Mouse (Mus musculus) embryonic facial prominence, embryonic 13.5 days (tissue): Measurements from ENCODE around the gene Cfap97d1. TPM values are rescaled to one million over a fixed set of nuclear protein-coding genes. Genes with fewer than 3 reads are reported as not detected.
A peak's percentile ranks its signal among the peaks of the same experiment; 100 is the strongest.

Experiments
- ATAC-seq: fragments of 200-750 bp; cut with Nextera tagmentation; 2 replicates; pipeline ENCODE4 v1.8.0; 2017; ENCODE audit warnings: low read depth; ENCODE audit not compliant: insufficient number of reproducible peaks, insufficient read depth, low FRiP score, low TSS enrichment
- H3K27ac ChIP-seq: fragments of 300-500 bp; sonication (generic); 2 replicates; pipeline ENCODE4 v1.5.1; 2015; ENCODE audit warnings: moderate library complexity, mild to moderate bottlenecking, inconsistent platforms
- H3K27me3 ChIP-seq: fragments of 300-500 bp; sonication (generic); 2 replicates; pipeline ENCODE4 v1.6.1; 2015; ENCODE audit warnings: mild to moderate bottlenecking, inconsistent platforms
- H3K36me3 ChIP-seq: fragments of 300-500 bp; sonication (generic); 2 replicates; pipeline ENCODE4 v1.6.1; 2015; ENCODE audit warnings: mild to moderate bottlenecking, inconsistent platforms
- H3K4me1 ChIP-seq: fragments of 300-500 bp; sonication (generic); 2 replicates; pipeline ENCODE4 v1.6.1; 2015; ENCODE audit warnings: inconsistent platforms
- H3K4me2 ChIP-seq: fragments of 300-500 bp; sonication (generic); 2 replicates; pipeline ENCODE4 v1.6.1; 2015; ENCODE audit warnings: moderate library complexity, mild to moderate bottlenecking, inconsistent platforms
- H3K4me3 ChIP-seq: fragments of 300-500 bp; sonication (generic); 2 replicates; pipeline ENCODE4 v1.5.1; 2015; ENCODE audit warnings: mild to moderate bottlenecking, inconsistent platforms
- H3K9ac ChIP-seq: fragments of 300-500 bp; sonication (generic); 2 replicates; pipeline ENCODE4 v1.6.1; 2015; ENCODE audit warnings: mild to moderate bottlenecking, inconsistent platforms
- H3K9me3 ChIP-seq: fragments of 300-500 bp; sonication (generic); 2 replicates; pipeline ENCODE4 v1.6.1; 2016; ENCODE audit warnings: inconsistent platforms
- WGBS: fragments of 180-500 bp; shearing (Covaris S2); methylation state at CpG from one replicate; pipeline ENCODE4 v1.1.7; 2015; ENCODE audit warnings: mixed read lengths; 5-methylcytosine and 5-hydroxymethylcytosine counted together
- polyA plus RNA-seq: library from polyadenylated mRNA; unstranded; fragments of >200 nt; fragmentation: Nextera tagmentation; extraction: Ambion mirVana; gene quantifications from 2 replicates; pipeline ENCODE4 v1.2.1, GENCODE M21; 2015

Gene Cfap97d1
- polyA plus RNA-seq, 1 experiment from 2014 or later, result not detected

DNA sequence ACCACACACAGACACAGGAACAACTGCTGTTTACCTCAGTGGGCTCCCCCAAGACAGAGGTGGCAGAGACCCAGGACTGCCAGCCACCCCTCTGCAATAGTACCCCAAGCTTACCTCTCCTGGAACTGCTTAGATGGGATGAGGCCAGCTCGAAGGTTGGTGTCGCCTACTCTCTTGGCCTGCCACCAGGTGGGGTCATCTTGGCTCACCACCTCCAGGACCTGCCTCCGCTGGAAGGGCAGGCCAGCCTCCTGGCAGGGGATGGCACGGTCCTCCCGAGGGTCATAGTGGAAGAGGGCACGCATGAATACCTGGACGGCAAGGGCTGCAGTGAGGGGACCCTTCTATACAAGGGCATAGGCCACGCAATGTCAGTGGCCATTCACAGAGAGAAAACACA lies 29.1 kb downstream of the Cfap97d1 start:
- H3K4me3 ChIP-seq, result no peak overlapping the region
- H3K9ac ChIP-seq, result no peak overlapping the region
- H3K36me3 ChIP-seq, result peaks cover 12% of the 10 kb centered on the region; the same call in 1 of the 2 replicates
- WGBS, result 84% methylated on average over 8 of the region's 8 CpGs
- no peaks in the 10 kb centered on the region for H3K27me3 ChIP-seq
- H3K4me1 ChIP-seq, result no peaks in the 10 kb centered on the region
- no peak for ATAC-seq
- H3K27ac ChIP-seq, result no peak overlapping the region
- no peaks in the 10 kb centered on the region for H3K9me3 ChIP-seq
- H3K4me2 ChIP-seq, result no peak overlapping the region

DNA sequence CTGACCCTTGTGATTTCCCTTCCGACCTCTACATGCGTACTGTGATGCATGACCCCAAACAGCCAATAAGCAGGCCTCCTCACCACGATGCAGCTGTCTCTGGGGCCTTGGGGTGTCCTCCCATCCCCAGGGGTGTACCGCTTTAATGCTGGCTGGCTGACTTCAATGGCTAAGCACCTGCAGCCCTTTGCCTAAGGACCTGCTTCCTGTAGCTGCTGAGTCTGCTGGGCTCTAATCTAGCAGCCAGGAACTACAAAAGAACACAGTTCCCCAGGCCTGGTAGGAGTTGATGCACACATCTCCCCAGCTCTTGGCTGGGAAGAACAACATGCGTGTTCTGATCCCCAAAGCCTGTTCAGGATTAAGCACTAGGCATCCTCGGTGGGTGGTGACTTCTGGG lies 31.4 kb downstream of the Cfap97d1 start:
- Histone ChIP-seq H3K9ac (no peak overlapping the region), H3K4me2 (no peak overlapping the region), H3K36me3 (peaks cover 9% of the 10 kb centered on the region; the same call in 1 of the 2 replicates), H3K4me3 (no peak overlapping the region), H3K9me3 (no peaks in the 10 kb centered on the region), H3K27ac (no peak overlapping the region), H3K27me3 (no peaks in the 10 kb centered on the region), H3K4me1 (no peaks in the 10 kb centered on the region)
- ATAC-seq, result no peak
- 56% methylated on average over 6 of the region's 6 CpGs for WGBS

DNA sequence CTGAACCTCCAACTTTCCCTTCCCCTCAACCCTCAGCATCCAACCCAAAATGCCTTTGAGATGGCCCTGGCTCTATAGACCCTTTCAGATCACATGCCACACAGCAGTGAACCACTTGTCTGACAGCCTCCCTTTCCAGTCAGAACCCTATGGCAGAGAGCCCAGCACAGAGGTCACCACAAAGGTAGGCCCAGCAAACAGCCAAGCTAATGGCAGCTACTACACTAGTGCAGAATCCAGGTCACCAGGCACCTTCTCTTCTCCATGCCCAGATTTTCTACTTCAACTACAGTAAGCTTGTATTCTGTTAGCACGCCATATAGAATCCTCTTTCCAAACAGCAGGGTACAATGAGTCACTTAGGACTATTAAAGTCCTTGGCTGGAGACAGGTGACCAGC lies 32.1 kb downstream of the Cfap97d1 start:
- no peak overlapping the region for H3K4me2 ChIP-seq
- 92% methylated on average over 1 of the region's 1 CpGs for WGBS
- ATAC-seq, result no peak
- no peaks in the 10 kb centered on the region for H3K27me3 ChIP-seq
- H3K27ac ChIP-seq, result no peak overlapping the region
- peaks cover under 1% of the 10 kb centered on the region; the same call in 1 of the 2 replicates for H3K4me1 ChIP-seq
- H3K4me3 ChIP-seq, result no peak overlapping the region
- H3K36me3 ChIP-seq, result peaks cover 5% of the 10 kb centered on the region; the same call in 1 of the 2 replicates
- no peaks in the 10 kb centered on the region for H3K9me3 ChIP-seq
- no peak overlapping the region for H3K9ac ChIP-seq

DNA sequence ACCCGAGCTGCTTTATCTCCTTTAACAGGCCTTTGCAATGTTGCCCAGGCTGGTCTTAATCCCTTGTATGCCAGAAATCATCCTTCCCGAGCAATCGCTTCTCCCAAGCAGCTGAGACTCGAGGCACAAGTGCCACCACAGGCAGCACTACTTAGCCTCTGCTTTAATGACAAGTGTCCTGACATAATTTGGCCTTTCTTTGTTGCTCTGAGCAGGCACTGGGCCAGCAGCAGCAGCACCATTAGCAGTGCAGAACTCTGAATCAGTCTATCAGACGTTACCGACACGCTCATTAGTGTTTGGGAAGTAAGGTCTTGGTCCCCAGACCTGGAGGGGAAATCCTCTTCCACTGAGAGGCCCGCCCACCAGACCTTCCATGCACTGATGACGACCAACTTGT lies 35.7 kb downstream of the Cfap97d1 start:
- Histone ChIP-seq H3K4me2 (no peak overlapping the region), H3K27ac (no peak overlapping the region), H3K4me3 (no peak overlapping the region), H3K4me1 (peaks cover 4% of the 10 kb centered on the region; the same call in 1 of the 2 replicates), H3K27me3 (no peaks in the 10 kb centered on the region), H3K9me3 (no peaks in the 10 kb centered on the region), H3K36me3 (0 out of 2 replicates have a peak, but pooled peaks cover 3% of the 10 kb centered on the region), H3K9ac (no peak overlapping the region)
- 74% methylated on average over 9 of the region's 9 CpGs for WGBS
- no peak for ATAC-seq

DNA sequence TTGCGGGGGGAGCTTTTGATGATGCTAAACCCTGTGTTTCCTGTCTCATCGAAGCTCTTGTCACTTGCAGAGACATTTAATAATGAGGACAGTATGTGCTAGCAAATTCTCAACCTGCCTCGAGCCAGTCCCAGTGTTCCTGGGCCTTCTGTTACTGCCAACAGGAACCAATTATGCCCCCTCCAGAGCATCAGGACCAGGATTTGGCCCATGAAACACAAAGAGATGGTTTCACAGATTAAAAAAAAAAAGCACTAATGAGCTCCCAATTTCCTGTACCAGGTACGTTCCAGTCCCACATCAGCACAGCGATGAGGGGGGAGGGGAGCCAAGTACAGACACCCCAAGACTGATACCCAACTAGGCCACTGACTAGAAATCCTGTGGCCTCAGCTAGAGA lies 37.1 kb downstream of the Cfap97d1 start:
- ATAC-seq, result no peak
- Histone ChIP-seq H3K9me3 (no peaks in the 10 kb centered on the region), H3K27ac (no peak overlapping the region), H3K4me3 (no peak overlapping the region), H3K4me1 (peaks cover 9% of the 10 kb centered on the region; the same call in 1 of the 2 replicates), H3K27me3 (0 out of 2 replicates have a peak, but pooled peaks cover 7% of the 10 kb centered on the region), H3K9ac (no peak overlapping the region), H3K36me3 (0 out of 2 replicates have a peak, but pooled peaks cover 3% of the 10 kb centered on the region), H3K4me2 (no peak overlapping the region)
- WGBS, result 38% methylated on average over 5 of the region's 5 CpGs

DNA sequence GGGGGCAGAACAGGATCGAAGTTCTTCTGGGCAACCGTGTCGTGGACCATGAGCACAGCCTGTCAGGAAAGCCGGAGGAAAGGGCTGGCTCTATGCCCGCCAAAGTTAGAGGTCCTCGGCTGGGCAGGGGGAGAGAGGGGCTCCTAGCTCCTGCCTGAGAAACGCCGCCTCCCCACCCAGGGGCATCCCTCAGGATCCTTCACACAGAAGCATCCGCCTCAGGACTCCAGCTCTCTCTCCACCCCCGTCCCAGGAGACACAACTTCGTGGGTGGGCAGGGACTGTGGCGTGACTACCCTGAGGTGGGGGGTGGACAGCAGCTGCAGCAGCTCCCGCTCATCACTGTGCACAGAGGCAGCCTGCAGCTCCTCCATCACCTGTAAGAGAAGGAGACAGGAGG lies 39.3 kb downstream of the Cfap97d1 start:
- Histone ChIP-seq H3K27me3 (0 out of 2 replicates have a peak, but pooled peaks cover 10% of the 10 kb centered on the region), H3K4me1 (peaks cover 18% of the 10 kb centered on the region; the same call in 1 of the 2 replicates), H3K9ac (no peak overlapping the region), H3K27ac (no peak overlapping the region), H3K36me3 (no peaks in the 10 kb centered on the region), H3K9me3 (no peaks in the 10 kb centered on the region), H3K4me3 (no peak overlapping the region), H3K4me2 (no peak overlapping the region)
- WGBS, result 76% methylated on average over 13 of the region's 13 CpGs
- no peak for ATAC-seq

DNA sequence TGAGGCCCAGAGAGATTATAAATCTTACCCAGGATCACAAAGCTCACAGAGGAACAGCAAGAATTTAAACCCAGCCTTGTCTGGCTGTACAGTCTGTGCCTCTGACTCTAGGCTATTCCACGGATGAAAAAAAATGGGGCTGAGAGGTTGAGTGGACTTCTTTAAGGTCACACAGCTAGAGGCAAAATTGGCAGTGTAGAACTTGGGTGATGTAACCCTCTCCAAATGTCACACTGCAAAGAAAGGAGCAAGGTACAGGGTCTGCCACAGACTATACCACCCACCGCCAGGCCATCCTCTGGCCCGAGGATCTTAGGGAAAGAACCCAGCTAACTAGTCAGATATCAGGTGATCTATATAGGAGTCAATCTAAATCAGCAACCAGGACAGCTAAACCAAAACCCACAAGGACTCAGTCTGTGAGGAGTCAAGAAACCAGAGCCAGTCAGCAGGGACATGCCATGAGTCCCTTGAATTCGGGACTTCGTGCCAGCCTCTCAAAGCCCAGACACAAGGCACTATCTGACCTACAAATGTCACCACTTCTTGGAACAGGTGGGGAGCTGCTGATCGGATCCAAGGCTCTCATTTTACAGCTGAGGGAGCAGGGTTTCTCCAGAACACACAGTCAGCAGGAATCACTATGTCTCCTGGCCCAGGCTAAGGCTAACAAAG lies 40.1 kb downstream of the Cfap97d1 start:
- H3K27me3 ChIP-seq, result 0 out of 2 replicates have a peak, but pooled peaks cover 10% of the 10 kb centered on the region
- WGBS, result 81% methylated on average over 6 of the region's 6 CpGs

DNA sequence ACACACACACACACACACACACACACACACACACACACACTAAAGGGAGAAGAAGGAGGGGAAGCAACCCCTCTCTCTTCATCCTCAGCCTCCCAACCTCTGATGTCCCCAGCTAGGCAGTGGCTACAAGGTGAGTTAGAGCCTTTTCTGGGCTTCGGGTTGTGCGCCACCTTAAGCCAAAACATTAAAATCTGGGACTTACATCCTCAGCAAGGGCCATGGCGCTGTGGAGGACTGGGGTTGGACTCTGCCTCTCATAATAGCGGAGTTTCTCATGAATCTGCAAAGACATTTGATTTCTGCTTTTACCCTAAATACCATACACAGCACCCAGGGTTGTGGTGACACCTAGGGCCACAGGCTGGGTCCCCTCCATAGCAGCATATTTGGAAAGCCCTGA lies 40.8 kb downstream of the Cfap97d1 start:
- 82% methylated on average over 4 of the region's 4 CpGs for WGBS
- Histone ChIP-seq H3K27ac (no peak overlapping the region), H3K27me3 (0 out of 2 replicates have a peak, but pooled peaks cover 12% of the 10 kb centered on the region), H3K9me3 (no peaks in the 10 kb centered on the region), H3K36me3 (no peaks in the 10 kb centered on the region), H3K4me3 (no peak overlapping the region), H3K4me1 (peaks cover 18% of the 10 kb centered on the region; the same call in 1 of the 2 replicates), H3K9ac (no peak overlapping the region), H3K4me2 (no peak overlapping the region)
- ATAC-seq, result no peak

More for the DNA sequence above, 40.1 kb downstream of the Cfap97d1 start:
- Histone ChIP-seq H3K4me1 (peaks cover 18% of the 10 kb centered on the region; the same call in 1 of the 2 replicates), H3K9ac (no peak overlapping the region), H3K4me3 (no peak overlapping the region), H3K9me3 (no peaks in the 10 kb centered on the region), H3K27ac (no peak overlapping the region), H3K4me2 (no peak overlapping the region), H3K36me3 (no peaks in the 10 kb centered on the region)
- ATAC-seq, result no peak

DNA sequence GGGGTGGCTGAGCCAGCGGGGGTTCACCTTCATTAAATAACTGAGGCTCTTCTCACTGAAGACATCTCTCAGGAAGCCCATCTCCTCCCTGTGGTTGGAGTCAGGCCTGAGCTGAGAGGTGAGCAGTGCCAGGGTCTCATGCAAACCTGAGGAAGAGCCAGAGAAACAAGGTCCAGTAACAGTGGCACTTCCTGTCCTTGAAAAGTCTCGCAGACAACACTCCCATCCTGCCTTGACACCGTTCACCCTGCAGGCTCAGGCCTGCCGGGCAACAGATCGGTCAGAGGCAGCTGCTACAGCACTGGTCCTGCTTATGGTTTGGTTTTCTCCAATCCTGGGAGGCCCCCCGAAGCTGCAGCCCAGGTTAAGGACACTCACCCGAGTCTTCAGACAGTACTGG lies 41.3 kb downstream of the Cfap97d1 start:
- Histone ChIP-seq H3K4me3 (no peak overlapping the region), H3K9ac (no peak overlapping the region), H3K27ac (no peak overlapping the region), H3K36me3 (no peaks in the 10 kb centered on the region), H3K27me3 (0 out of 2 replicates have a peak, but pooled peaks cover 12% of the 10 kb centered on the region), H3K4me2 (peak overlapping the region; percentile 92; the same call in 1 of the 2 replicates), H3K4me1 (peaks cover 18% of the 10 kb centered on the region; the same call in 1 of the 2 replicates), H3K9me3 (no peaks in the 10 kb centered on the region)
- no peak for ATAC-seq
- WGBS, result 35% methylated on average over 7 of the region's 7 CpGs

DNA sequence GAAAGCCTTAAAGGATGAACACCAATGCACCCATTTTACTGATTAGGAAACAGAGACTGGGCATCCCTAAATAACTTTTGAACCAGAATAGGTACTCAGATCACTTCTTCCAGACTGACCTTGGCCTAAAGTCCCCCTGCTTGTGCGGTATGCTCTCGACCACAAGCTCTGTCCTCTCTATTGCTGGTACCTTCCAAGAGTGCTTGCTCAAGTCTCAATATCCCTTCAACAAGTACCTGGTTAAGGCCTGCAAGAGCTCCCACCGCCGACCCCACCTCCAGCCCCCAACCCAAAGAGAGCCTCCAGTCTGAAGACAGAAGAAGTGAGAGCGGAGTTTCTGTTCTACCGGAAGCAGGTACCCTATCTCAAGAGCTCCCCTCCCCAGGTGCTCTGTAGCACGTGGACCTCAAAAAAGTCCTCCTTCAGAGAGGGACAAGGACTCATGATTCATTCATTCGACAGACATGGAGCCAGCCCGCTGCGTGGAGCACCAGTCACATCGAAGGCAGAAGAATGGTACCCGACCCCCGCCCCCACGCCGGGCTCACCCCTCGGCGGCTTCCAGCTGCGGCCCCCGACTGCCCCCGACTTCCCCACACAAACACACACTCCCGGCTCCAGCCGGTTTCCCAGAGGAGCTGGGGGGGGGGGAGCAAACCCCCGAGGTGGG lies 42.0 kb downstream of the Cfap97d1 start:
- Histone ChIP-seq H3K4me2 (peak overlapping the region; percentile 92), H3K9ac (peak overlapping the region; percentile 75), H3K27ac (no peak overlapping the region), H3K4me3 (peak overlapping the region; percentile 64), H3K36me3 (no peaks in the 10 kb centered on the region), H3K4me1 (peaks cover 18% of the 10 kb centered on the region; the same call in 1 of the 2 replicates), H3K9me3 (no peaks in the 10 kb centered on the region), H3K27me3 (0 out of 2 replicates have a peak, but pooled peaks cover 12% of the 10 kb centered on the region)
- 4% methylated on average over 23 of the region's 23 CpGs for WGBS
- ATAC-seq, result no peak

DNA sequence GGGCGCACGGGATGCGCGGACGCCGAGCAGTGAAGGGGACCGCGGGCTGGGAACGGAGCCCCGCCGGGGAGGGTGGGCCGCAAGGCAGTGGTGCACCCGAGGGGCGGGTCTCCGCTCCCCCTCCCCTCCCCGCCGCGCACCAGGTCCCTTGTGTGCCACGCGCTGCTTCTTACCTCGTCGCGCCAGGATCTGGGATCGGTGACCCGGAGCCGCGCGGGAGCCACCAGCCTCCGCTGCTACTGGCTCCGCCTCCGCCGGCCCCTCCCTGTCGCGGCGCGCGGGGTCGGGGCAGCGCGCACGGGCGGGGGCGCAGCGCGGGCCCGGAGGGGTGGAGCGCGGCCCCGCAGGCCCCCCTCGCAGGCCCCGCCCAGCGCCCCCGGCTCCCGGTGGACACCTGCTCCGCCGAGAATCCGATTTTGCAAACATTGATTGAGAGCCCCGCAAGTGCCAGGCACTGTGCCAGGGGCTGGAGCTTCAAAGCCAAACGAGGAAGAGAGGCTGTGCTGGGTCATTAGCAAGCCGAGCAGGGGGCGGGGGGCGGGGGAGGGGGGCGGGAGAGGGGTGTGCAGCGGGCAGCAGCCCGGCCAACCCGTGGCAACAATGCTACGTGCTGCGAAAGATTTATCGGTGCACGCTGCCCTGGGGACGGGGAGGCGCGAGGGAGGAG lies 42.7 kb downstream of the Cfap97d1 start:
- H3K36me3 ChIP-seq, result no peaks in the 10 kb centered on the region
- ATAC-seq, result peak; percentile 45; the same call in 1 of the 2 replicates
- H3K9ac ChIP-seq, result peak overlapping the region; percentile 75
- WGBS, result under 1% methylated on average over 73 of the region's 73 CpGs
- peak overlapping the region; percentile 33; the same call in 1 of the 2 replicates for H3K27ac ChIP-seq
- peak overlapping the region; percentile 92 for H3K4me2 ChIP-seq
- H3K4me1 ChIP-seq, result peaks cover 14% of the 10 kb centered on the region; the same call in 1 of the 2 replicates
- H3K4me3 ChIP-seq, result peak overlapping the region; percentile 64
- H3K27me3 ChIP-seq, result 0 out of 2 replicates have a peak, but pooled peaks cover 12% of the 10 kb centered on the region
- H3K9me3 ChIP-seq, result no peaks in the 10 kb centered on the region
